Mouse (Mus musculus) bone marrow, adult 2 months (tissue): ENCODE measurements at regions not wholly inside any gene's neighbourhood (a gene's known extent, or its start where the extent isn't known, plus 50 kb on each side); places are given as distances from the start of the nearest gene placed in this dataset.

ENCODE experiments used
- CTCF ChIP-seq: fragments of 200-500 bp; IDR thresholded peaks from 2 replicates; pipeline ENCODE4 v1.5.1; 2011; ENCODE audit warnings: low read length, control low read depth; ENCODE audit not compliant: control insufficient read depth, insufficient read depth
- POLR2A ChIP-seq: fragments of 200-500 bp; IDR thresholded peaks from 2 replicates; pipeline ENCODE4 v1.6.1; 2011; ENCODE audit warnings: low read depth, mild to moderate bottlenecking, control low read depth, low read length, borderline replicate concordance; ENCODE audit not compliant: control insufficient read depth

DNA sequence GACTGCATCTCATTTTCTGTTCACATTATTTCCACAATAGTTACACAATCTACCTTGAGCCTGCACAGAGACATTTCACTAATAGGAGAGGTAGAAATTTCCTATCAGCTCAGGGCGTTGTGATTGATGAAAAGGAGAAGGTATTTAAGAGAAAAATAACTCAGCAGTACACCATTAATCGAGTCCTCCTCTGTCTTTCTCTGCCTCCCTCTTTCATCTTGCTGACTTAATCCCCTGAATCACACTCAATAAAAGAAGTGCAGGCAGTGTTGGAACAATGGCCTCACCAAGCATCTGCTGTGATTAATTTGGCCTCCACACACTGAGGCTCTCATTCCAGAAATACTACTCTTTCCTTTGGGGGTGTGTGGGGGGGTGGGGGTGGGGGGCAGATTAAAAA, 133.9 kb upstream of the Eci2 start:
- TF ChIP-seq CTCF (no peak), POLR2A (no peak)
